13 mouse cellular contexts compared by ENCODE assay signal in genomic region chr13:29716550-29716949, GRCm38 (mm10).
"Had no signal": no experiment of that assay in that cellular context is flagged by ENCODE, and none has a peak within 500 bp of the region (broad histone marks: within the 10 kb centered on the region; RNA-seq: fewer than 3 reads in every experiment).

No protein-coding gene starts in this region.

- ATAC-seq: midbrain, embryonic 16.5 days had no signal

- H3K27ac ChIP-seq: limb, embryonic 13.5 days; liver, embryonic 14.5 days; midbrain, embryonic 12.5 days; neural tube, embryonic 13.5 days had no signal

- H3K4me3 ChIP-seq: limb, embryonic 13.5 days; midbrain, embryonic 12.5 days; neural tube, embryonic 13.5 days had no signal

- H3K4me2 ChIP-seq: limb, embryonic 13.5 days; midbrain, embryonic 12.5 days; neural tube, embryonic 13.5 days had no signal

- H3K36me3 ChIP-seq: limb, embryonic 13.5 days; midbrain, embryonic 12.5 days; neural tube, embryonic 13.5 days had no signal

- H3K9ac ChIP-seq: limb, embryonic 13.5 days; liver, embryonic 14.5 days; midbrain, embryonic 12.5 days; neural tube, embryonic 13.5 days had no signal

- H3K27me3 ChIP-seq: limb, embryonic 13.5 days; midbrain, embryonic 12.5 days; neural tube, embryonic 13.5 days had no signal

- H3K9me3 ChIP-seq: limb, embryonic 13.5 days; midbrain, embryonic 12.5 days; neural tube, embryonic 13.5 days had no signal

- DNase-seq: kidney, postnatal 10 days; lung, adult 18-20 months; lung, postnatal 4 days; retina, postnatal 1 day; right cerebral cortex, postnatal 4 days; spleen, adult 18-20 months; thymus, adult 18-20 months; thymus, postnatal 14 days had no signal
